Mouse (Mus musculus) liver, postnatal 0 days (tissue): Measurements from ENCODE around the gene Mycbp2.

Experiments used
- CTCF ChIP-seq: sonication (generic); IDR thresholded peaks from 2 replicates; pipeline ENCODE4 v1.5.1; 2016; ENCODE audit warnings: antibody characterized with exemption, low read depth
- EP300 ChIP-seq: IDR thresholded peaks from 2 replicates; pipeline ENCODE4 v1.6.1; 2016; ENCODE audit warnings: antibody characterized with exemption, low read depth, mild to moderate bottlenecking

DNA sequence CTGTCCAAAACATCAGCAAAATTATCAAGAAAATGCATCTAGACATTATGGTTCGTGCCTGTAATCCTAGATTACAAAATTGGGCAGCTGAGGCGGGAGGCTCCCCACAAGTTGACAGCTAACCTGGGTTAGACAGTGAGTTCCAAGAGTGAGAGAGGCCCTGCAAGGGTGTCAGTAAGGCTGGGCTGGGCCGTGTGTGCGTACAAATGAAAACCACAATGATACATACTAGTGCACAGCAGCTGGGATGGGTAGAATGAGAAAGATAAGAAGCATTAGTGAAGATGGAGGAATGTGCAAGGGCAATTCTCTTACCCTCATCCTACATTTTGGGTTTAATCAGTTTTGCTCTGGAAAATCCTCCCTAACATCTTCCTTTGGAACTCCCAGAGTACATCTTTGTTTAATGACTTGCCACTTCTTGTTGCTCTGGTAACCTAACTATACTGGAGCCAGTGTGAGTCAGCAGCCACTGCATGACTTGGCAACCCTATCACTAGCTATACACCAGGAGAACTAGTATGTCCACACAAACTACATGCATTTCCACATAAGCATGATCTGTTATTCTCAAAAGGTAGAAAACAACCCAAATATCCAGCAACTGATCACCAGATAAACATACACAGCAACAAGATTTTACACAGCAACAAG is 259.8 kb downstream of the Mycbp2 start:
- TF ChIP-seq CTCF (no peak), EP300 (peak; percentile 78)
